17 mouse cellular contexts compared by ENCODE assay signal in genomic region chr10:59570780-59571179, GRCm38 (mm10). TPM values are rescaled to one million over a fixed set of nuclear protein-coding genes. Genes with fewer than 3 reads are reported as not detected.
DNase-seq lines count a peak whose midpoint lies in the region; ATAC-seq and TF ChIP-seq lines count a peak whose summit lies in the region.
"Had no signal": no experiment of that assay in that cellular context is flagged by ENCODE, and none has a peak within 500 bp of the region (broad histone marks: within the 10 kb centered on the region; RNA-seq: fewer than 3 reads in every experiment).

No protein-coding gene starts in this region.

- no peak for TF ChIP-seq CTCF in heart, postnatal 0 days (IDR thresholded peaks at IDR 0.05; ENCODE audit: low read depth)
- no peak for TF ChIP-seq CTCF in heart, adult 2 months (IDR thresholded peaks at IDR 0.05)
- no peak for TF ChIP-seq CTCF in intestine, postnatal 0 days (IDR thresholded peaks at IDR 0.05; ENCODE audit: low read depth)

- H3K4me3 ChIP-seq in heart, postnatal 0 days (ENCODE audit: low read depth, low read length) = no peak overlapping the region
- H3K4me3 ChIP-seq in heart, adult 2 months = no peak overlapping the region
- H3K4me3 ChIP-seq in intestine, postnatal 0 days (ENCODE audit: low read depth, low read length) = no peak overlapping the region
- no peak overlapping the region for H3K4me3 ChIP-seq in stomach, embryonic 15.5 days (replicated peaks)
- H3K4me3 ChIP-seq: embryonic facial prominence, embryonic 12.5 days; forebrain, embryonic 15.5 days had no signal

- H3K4me2 ChIP-seq in heart, postnatal 0 days (ENCODE audit: low read depth, low read length) = no peak overlapping the region
- no peak overlapping the region for H3K4me2 ChIP-seq in intestine, postnatal 0 days (replicated peaks; ENCODE audit: low read depth)
- no peak overlapping the region for H3K4me2 ChIP-seq in stomach, embryonic 15.5 days
- H3K4me2 ChIP-seq: embryonic facial prominence, embryonic 12.5 days; forebrain, embryonic 15.5 days had no signal

- no peak for ATAC-seq in heart, postnatal 0 days (ENCODE audit: insufficient read depth, low read depth)
- ATAC-seq in intestine, postnatal 0 days = no peak
- ATAC-seq in stomach, embryonic 15.5 days (ENCODE audit: insufficient read depth, low FRiP score, low read depth) = no peak
- ATAC-seq: forebrain, embryonic 15.5 days; hindbrain, postnatal 0 days had no signal

- H3K36me3 ChIP-seq in heart, postnatal 0 days (replicated peaks; ENCODE audit: control insufficient read depth, insufficient read depth, low read length) = no peaks in the 10 kb centered on the region
- H3K36me3 ChIP-seq in heart, adult 2 months (ENCODE audit: control insufficient read depth, insufficient read depth, low read length) = peaks cover 2% of the 10 kb centered on the region; the same call in 1 of the 2 replicates
- H3K36me3 ChIP-seq in intestine, postnatal 0 days (ENCODE audit: control insufficient read depth, insufficient read depth) = peaks cover 4% of the 10 kb centered on the region; the same call in 1 of the 2 replicates
- no peaks in the 10 kb centered on the region for H3K36me3 ChIP-seq in stomach, embryonic 15.5 days
- H3K36me3 ChIP-seq: embryonic facial prominence, embryonic 12.5 days; forebrain, embryonic 15.5 days had no signal

- no peak overlapping the region for H3K9ac ChIP-seq in heart, postnatal 0 days (replicated peaks; ENCODE audit: low read depth, low read length)
- H3K9ac ChIP-seq in heart, adult 2 months (ENCODE audit: low read depth, low read length) = no peak overlapping the region
- H3K9ac ChIP-seq in intestine, postnatal 0 days (ENCODE audit: low read depth, low read length) = no peak overlapping the region
- H3K9ac ChIP-seq in stomach, embryonic 15.5 days = no peak overlapping the region
- H3K9ac ChIP-seq: embryonic facial prominence, embryonic 12.5 days; forebrain, embryonic 15.5 days had no signal

- no peak for TF ChIP-seq EP300 in heart, postnatal 0 days (IDR thresholded peaks at IDR 0.05; ENCODE audit: low read depth)
- no peak for TF ChIP-seq EP300 in heart, adult 2 months (IDR thresholded peaks at IDR 0.05; ENCODE audit: insufficient read depth, low read depth, low read length)

- no peak for DNase-seq in heart, postnatal 0 days (ENCODE audit: low spot score)
- no peak for DNase-seq in heart, adult 2 months
- peak; percentile 28 for DNase-seq in MEL-GATA-1-ER (ENCODE audit: extremely low read depth, low read depth)
- DNase-seq in left cerebral cortex, adult 8-10 months (ENCODE audit: low spot score in 2 of 2) = no peak
- no peak for DNase-seq in right cerebral cortex, postnatal 4 days
- DNase-seq: cerebellum, adult 9-10 months; lung, postnatal 36 days had no signal

- TF ChIP-seq POLR2A in heart, adult 2 months (IDR thresholded peaks at IDR 0.05; ENCODE audit: insufficient read depth, low read depth, low read length) = no peak

- 57% methylated on average over 2 of the region's 2 CpGs for WGBS in heart, postnatal 0 days
- WGBS in heart, adult 2 months = 45% methylated on average over 2 of the region's 2 CpGs
- WGBS in intestine, postnatal 0 days = 32% methylated on average over 2 of the region's 2 CpGs
- WGBS in stomach, embryonic 15.5 days = 40% methylated on average over 2 of the region's 2 CpGs

- H3K9me3 ChIP-seq in heart, postnatal 0 days (replicated peaks; ENCODE audit: control insufficient read depth, low read length) = peaks cover 17% of the 10 kb centered on the region
- no peaks in the 10 kb centered on the region for H3K9me3 ChIP-seq in intestine, postnatal 0 days (ENCODE audit: control insufficient read depth)
- no peaks in the 10 kb centered on the region; the same call in 1 of the 2 replicates for H3K9me3 ChIP-seq in stomach, embryonic 15.5 days
- H3K9me3 ChIP-seq: forebrain, embryonic 15.5 days had no signal

- no peaks in the 10 kb centered on the region for H3K4me1 ChIP-seq in heart, postnatal 0 days (ENCODE audit: control insufficient read depth, insufficient read depth)
- peaks cover 6% of the 10 kb centered on the region for H3K4me1 ChIP-seq in heart, adult 2 months (ENCODE audit: control insufficient read depth, insufficient read depth, low read length)
- peaks cover 12% of the 10 kb centered on the region for H3K4me1 ChIP-seq in intestine, postnatal 0 days (replicated peaks; ENCODE audit: control insufficient read depth, insufficient read depth, low read length)
- H3K4me1 ChIP-seq in stomach, embryonic 15.5 days = peaks cover 33% of the 10 kb centered on the region; the same call in 1 of the 2 replicates

- peaks cover 4% of the 10 kb centered on the region; the same call in 1 of the 2 replicates for H3K79me2 ChIP-seq in heart, adult 2 months (replicated peaks; ENCODE audit: control insufficient read depth, insufficient read depth, low read length)

- no peaks in the 10 kb centered on the region for H3K27me3 ChIP-seq in heart, postnatal 0 days (ENCODE audit: control insufficient read depth, insufficient read depth, low read length)
- no peaks in the 10 kb centered on the region for H3K27me3 ChIP-seq in heart, adult 2 months (ENCODE audit: control insufficient read depth, insufficient read depth, low read length)
- no peaks in the 10 kb centered on the region for H3K27me3 ChIP-seq in intestine, postnatal 0 days (replicated peaks; ENCODE audit: control insufficient read depth, insufficient read depth, low read length)
- no peaks in the 10 kb centered on the region for H3K27me3 ChIP-seq in stomach, embryonic 15.5 days (replicated peaks)
- H3K27me3 ChIP-seq: embryonic facial prominence, embryonic 12.5 days; forebrain, embryonic 15.5 days had no signal

- intact Hi-C loops in heart, adult 2 months (cut with DNase I) = no loop called here

- peak overlapping the region; percentile 47 for H3K27ac ChIP-seq in heart, postnatal 0 days (ENCODE audit: low read depth)
- no peak overlapping the region for H3K27ac ChIP-seq in heart, adult 2 months
- peak overlapping the region; percentile 46; the same call in 1 of the 2 replicates for H3K27ac ChIP-seq in intestine, postnatal 0 days (ENCODE audit: low read depth, low read length)
- H3K27ac ChIP-seq in stomach, embryonic 15.5 days = peak overlapping the region; percentile 69; the same call in 1 of the 2 replicates
- H3K27ac ChIP-seq: embryonic facial prominence, embryonic 12.5 days; forebrain, embryonic 15.5 days; hindbrain, postnatal 0 days had no signal

RNA-seq across cellular contexts. Expression of gene Gm10322, which starts 45.1 kb away (rescaled TPM):
- not detected in 2 replicates for total RNA-seq in heart, postnatal 0 days (2014; rRNA removed; ENCODE audit: low replicate concordance)
- not detected in 2 replicates for polyA plus RNA-seq in heart, postnatal 0 days (2015; fragmentation: Nextera tagmentation; extraction: Ambion mirVana)
- total RNA-seq in heart, adult 2 months (2021) = not detected
- not detected in 2 replicates for polyA plus RNA-seq in heart, adult 2 months (2012; rRNA removed)
- not detected in 2 replicates for polyA plus RNA-seq in intestine, postnatal 0 days (2015; fragmentation: Nextera tagmentation; extraction: Ambion mirVana)
- 0.84 TPM in 1 of 2 replicates, not detected in the other for polyA plus RNA-seq in stomach, embryonic 15.5 days (2015; fragmentation: Nextera tagmentation; extraction: Ambion mirVana)
- total RNA-seq in left cerebral cortex, adult 8-10 months (2022) = not detected
- total RNA-seq: adrenal gland, postnatal 4 days; hindbrain, postnatal 0 days; left cerebral cortex, postnatal 10 days had no signal
- polyA plus RNA-seq: embryonic facial prominence, embryonic 12.5 days; forebrain, embryonic 15.5 days; gonadal fat pad, adult 2 months; hindbrain, postnatal 0 days; large intestine, adult 2 months; stomach, embryonic 16.5 days had no signal

RNA-seq across cellular contexts. Expression of gene Mcu, which starts 45.7 kb away (rescaled TPM):
- 11.9 and 13.0 TPM in 2 replicates for total RNA-seq in heart, postnatal 0 days (2014; rRNA removed; ENCODE audit: low replicate concordance)
- 20.5 and 21.7 TPM in 2 replicates for polyA plus RNA-seq in heart, postnatal 0 days (2015; fragmentation: Nextera tagmentation; extraction: Ambion mirVana)
- 10 to 100 TPM; 20.0 to 21.6 TPM for total RNA-seq in heart, adult 2 months (2021)
- polyA plus RNA-seq in heart, adult 2 months (2012; rRNA removed) = 10.4 and 17.9 TPM in 2 replicates
- 63.3 and 65.2 TPM in 2 replicates for polyA plus RNA-seq in intestine, postnatal 0 days (2015; fragmentation: Nextera tagmentation; extraction: Ambion mirVana)
- polyA plus RNA-seq in stomach, embryonic 15.5 days (2015; fragmentation: Nextera tagmentation; extraction: Ambion mirVana) = 55.8 and 59.2 TPM in 2 replicates
- 10 to 100 TPM; 35.1 to 39.1 (median 36.4) TPM for total RNA-seq in left cerebral cortex, adult 8-10 months (2022)
